Mouse (Mus musculus) liver, postnatal 0 days (tissue): ENCODE results near the gene Ube3b. TPM values are rescaled to one million over a fixed set of nuclear protein-coding genes. Genes with fewer than 3 reads are reported as not detected.

Source experiments
- ATAC-seq: fragments of 200-750 bp; cut with Nextera tagmentation; 2 replicates; pipeline ENCODE4 v1.8.0; 2017; ENCODE audit warnings: mild to moderate bottlenecking, moderate library complexity
- DNase-seq: peaks from one replicate; pipeline ENCODE4 v3.0.0-alpha.2; 2016
- H3K27ac ChIP-seq: fragments of 300-500 bp; sonication (generic); 2 replicates; pipeline ENCODE4 v1.5.1; 2014; ENCODE audit warnings: antibody characterized with exemption, moderate library complexity, mild to moderate bottlenecking, low read depth
- H3K27me3 ChIP-seq: fragments of 300-500 bp; sonication (generic); 2 replicates; pipeline ENCODE4 v1.6.1; 2014; ENCODE audit warnings: low read length, control low read depth, mixed read lengths; ENCODE audit not compliant: insufficient read depth
- H3K36me3 ChIP-seq: fragments of 300-500 bp; sonication (generic); replicated peaks from 2 replicates; pipeline ENCODE4 v1.6.1; 2014; ENCODE audit warnings: mild to moderate bottlenecking, control low read depth, low read length, moderate library complexity, mixed read lengths; ENCODE audit not compliant: insufficient read depth
- H3K4me1 ChIP-seq: fragments of 300-500 bp; sonication (generic); 2 replicates; pipeline ENCODE4 v1.6.1; 2014; ENCODE audit warnings: antibody characterized with exemption, mild to moderate bottlenecking, control low read depth; ENCODE audit not compliant: insufficient read depth
- H3K4me2 ChIP-seq: fragments of 300-500 bp; sonication (generic); 2 replicates; pipeline ENCODE4 v1.6.1; 2014; ENCODE audit warnings: low read depth, mild to moderate bottlenecking, low read length, moderate library complexity, mixed read lengths
- H3K4me3 ChIP-seq: fragments of 300-500 bp; sonication (generic); 2 replicates; pipeline ENCODE4 v1.5.1; 2014; ENCODE audit warnings: low read depth, low read length
- H3K9ac ChIP-seq: fragments of 300-500 bp; sonication (generic); replicated peaks from 2 replicates; pipeline ENCODE4 v1.6.1; 2014; ENCODE audit warnings: mild to moderate bottlenecking, moderate library complexity
- H3K9me3 ChIP-seq: fragments of 300-500 bp; sonication (generic); 2 replicates; pipeline ENCODE4 v1.6.1; 2016; ENCODE audit warnings: mild to moderate bottlenecking, control low read depth, low read length, mixed read lengths
- CTCF ChIP-seq: sonication (generic); IDR thresholded peaks from 2 replicates; pipeline ENCODE4 v1.5.1; 2016; ENCODE audit warnings: antibody characterized with exemption, low read depth
- EP300 ChIP-seq: IDR thresholded peaks from 2 replicates; pipeline ENCODE4 v1.6.1; 2016; ENCODE audit warnings: antibody characterized with exemption, low read depth, mild to moderate bottlenecking
- WGBS: fragments of 180-500 bp; shearing (Covaris S2); extraction: QIAGEN DNeasy Blood & Tissue Kit; methylation state at CpG from one replicate; pipeline ENCODE4 v1.1.7; 2014; ENCODE audit not compliant: insufficient replicate concordance; 5-methylcytosine and 5-hydroxymethylcytosine counted together
- polyA plus RNA-seq: library from polyadenylated mRNA; unstranded; fragments of >200 nt; fragmentation: Nextera tagmentation; extraction: Ambion mirVana; gene quantifications from 2 replicates; pipeline ENCODE4 v1.2.1, GENCODE M21; 2015

Gene Ube3b
- polyA plus RNA-seq, 1 experiment from 2014 or later, result 11.3 TPM

- Histone ChIP-seq H3K4me1 (peaks cover 53% of the 10 kb centered on the region), H3K9me3 (no peaks in the 10 kb centered on the region), H3K4me3 (peak overlapping the region; percentile 81), H3K36me3 (peaks cover 9% of the 10 kb centered on the region; the same call in 1 of the 2 replicates), H3K9ac (peak overlapping the region; percentile 92), H3K27me3 (no peaks in the 10 kb centered on the region), H3K27ac (peak overlapping the region; percentile 96), H3K4me2 (peak overlapping the region; percentile 98)
- DNase-seq, result no peak
- WGBS, result 21% methylated on average over 6 of the region's 6 CpGs
- no peak for ATAC-seq
- no peak for TF ChIP-seq CTCF
- TF ChIP-seq EP300, result no peak
Observed at GRCm38 (mm10) chr5:114378936-114379335, 1.5 kb upstream of the Ube3b start.

GRCm38 (mm10) chr5:114379763-114380162, 644 bp upstream of the Ube3b start:
- H3K4me2 ChIP-seq, result peak overlapping the region; percentile 98
- H3K4me1 ChIP-seq, result peaks cover 45% of the 10 kb centered on the region
- ATAC-seq, result no peak
- TF ChIP-seq CTCF, result no peak
- no peak for TF ChIP-seq EP300
- H3K36me3 ChIP-seq, result peaks cover 12% of the 10 kb centered on the region; the same call in 1 of the 2 replicates
- DNase-seq, result no peak
- H3K4me3 ChIP-seq, result peak overlapping the region; percentile 81
- peak overlapping the region; percentile 96 for H3K27ac ChIP-seq
- H3K27me3 ChIP-seq, result no peaks in the 10 kb centered on the region
- no peaks in the 10 kb centered on the region for H3K9me3 ChIP-seq
- 2% methylated on average over 20 of the region's 20 CpGs for WGBS
- peak overlapping the region; percentile 92 for H3K9ac ChIP-seq

DNA sequence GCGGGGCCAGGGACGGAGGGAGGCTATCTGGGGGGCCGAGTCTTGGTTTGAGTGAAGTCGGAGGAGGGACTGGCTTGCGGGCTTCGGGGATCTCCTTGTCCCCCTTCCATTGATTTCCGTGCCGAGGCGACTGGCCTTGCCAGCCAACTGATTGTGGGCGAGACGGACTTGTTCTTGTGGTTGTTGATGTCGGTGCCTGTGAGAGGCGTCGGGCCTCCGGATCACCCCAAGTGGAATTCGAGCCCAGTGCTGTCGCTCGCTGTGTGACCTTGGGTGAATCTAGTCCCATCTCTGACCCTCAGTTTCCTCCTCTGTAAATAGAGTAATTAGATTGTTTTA, 575 bp downstream of the Ube3b start:
- H3K36me3 ChIP-seq, result peaks cover 22% of the 10 kb centered on the region
- peak; percentile 23 for ATAC-seq
- H3K4me1 ChIP-seq, result peaks cover 37% of the 10 kb centered on the region
- WGBS, result under 1% methylated on average over 18 of the region's 18 CpGs
- H3K4me2 ChIP-seq, result peak overlapping the region; percentile 98
- no peaks in the 10 kb centered on the region for H3K9me3 ChIP-seq
- no peak for DNase-seq
- H3K4me3 ChIP-seq, result peak overlapping the region; percentile 81
- TF ChIP-seq EP300 (no peak), CTCF (no peak)
- peak overlapping the region; percentile 96 for H3K27ac ChIP-seq
- H3K27me3 ChIP-seq, result no peaks in the 10 kb centered on the region
- peak overlapping the region; percentile 92 for H3K9ac ChIP-seq

GRCm38 (mm10) chr5:114383184-114383904, 2.9 kb downstream of the Ube3b start:
- H3K27me3 ChIP-seq, result no peaks in the 10 kb centered on the region
- H3K9ac ChIP-seq, result no peak overlapping the region
- H3K4me1 ChIP-seq, result peaks cover 25% of the 10 kb centered on the region
- no peak for ATAC-seq
- DNase-seq, result peak; percentile 69
- WGBS, result 76% methylated on average over 9 of the region's 9 CpGs
- no peak overlapping the region for H3K4me3 ChIP-seq
- peaks cover 46% of the 10 kb centered on the region for H3K36me3 ChIP-seq
- no peak overlapping the region for H3K4me2 ChIP-seq
- H3K27ac ChIP-seq, result no peak overlapping the region
- peak; percentile 78 for TF ChIP-seq CTCF
- no peak for TF ChIP-seq EP300
- H3K9me3 ChIP-seq, result no peaks in the 10 kb centered on the region

- H3K27me3 ChIP-seq, result no peaks in the 10 kb centered on the region
- H3K9ac ChIP-seq, result no peak overlapping the region
- no peak overlapping the region for H3K4me2 ChIP-seq
- ATAC-seq (no peak), DNase-seq (no peak)
- no peak overlapping the region for H3K27ac ChIP-seq
- H3K4me3 ChIP-seq, result no peak overlapping the region
- no peaks in the 10 kb centered on the region for H3K9me3 ChIP-seq
- H3K4me1 ChIP-seq, result peaks cover 16% of the 10 kb centered on the region
- 79% methylated on average over 8 of the region's 8 CpGs for WGBS
- TF ChIP-seq EP300 (no peak), CTCF (no peak)
- H3K36me3 ChIP-seq, result peaks cover 57% of the 10 kb centered on the region
Observed at GRCm38 (mm10) chr5:114384448-114384847, 4.0 kb downstream of the Ube3b start.

DNA sequence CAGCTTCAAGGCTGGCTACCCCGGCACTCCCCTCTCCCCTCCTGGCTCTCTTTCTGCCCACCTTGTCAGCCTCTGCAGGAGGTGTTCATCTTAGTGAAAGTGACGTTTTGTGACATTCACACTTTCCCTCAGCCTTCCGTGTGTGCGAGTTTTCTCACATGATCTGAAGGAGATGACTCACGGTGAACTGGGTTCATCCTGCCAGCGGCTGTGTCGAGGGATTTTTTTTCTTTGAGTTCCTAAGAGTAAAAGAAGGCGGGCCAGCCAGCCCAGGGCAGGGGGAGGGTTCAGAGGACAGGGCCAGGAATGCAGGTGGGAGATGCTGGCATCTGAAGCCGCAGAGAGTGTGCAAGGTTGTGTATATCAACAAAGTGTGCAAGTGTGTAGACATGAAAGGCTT, 12.8 kb downstream of the Ube3b start:
- no peaks in the 10 kb centered on the region for H3K4me1 ChIP-seq
- no peak overlapping the region for H3K4me3 ChIP-seq
- H3K9ac ChIP-seq, result no peak overlapping the region
- DNase-seq (no peak), ATAC-seq (no peak)
- no peaks in the 10 kb centered on the region for H3K27me3 ChIP-seq
- TF ChIP-seq EP300 (no peak), CTCF (no peak)
- H3K27ac ChIP-seq, result no peak overlapping the region
- no peaks in the 10 kb centered on the region for H3K9me3 ChIP-seq
- no peak overlapping the region for H3K4me2 ChIP-seq
- WGBS, result 88% methylated on average over 9 of the region's 9 CpGs
- H3K36me3 ChIP-seq, result peaks cover 62% of the 10 kb centered on the region

GRCm38 (mm10) chr5:114406592-114406991, 26.2 kb downstream of the Ube3b start:
- Histone ChIP-seq H3K4me2 (no peak overlapping the region), H3K27me3 (no peaks in the 10 kb centered on the region), H3K4me3 (no peak overlapping the region), H3K4me1 (no peaks in the 10 kb centered on the region), H3K9ac (no peak overlapping the region), H3K36me3 (peaks cover 93% of the 10 kb centered on the region), H3K27ac (no peak overlapping the region), H3K9me3 (no peaks in the 10 kb centered on the region)
- no peak for TF ChIP-seq CTCF
- no peak for TF ChIP-seq EP300
- 94% methylated on average over 14 of the region's 14 CpGs for WGBS
- DNase-seq (no peak), ATAC-seq (no peak)
